Mouse (Mus musculus) kidney, postnatal 4 days (tissue): Measurements from ENCODE around the gene Tapbp.
"Not testable (repeated sequence)": the region's sequence is repeated elsewhere in the genome, so short reads cannot be mapped to it uniquely, and the experiment has no call there.

Experiments used
- DNase-seq, 2 experiments: peaks; one replicate each; pipeline ENCODE4 v3.0.0; 2021; ENCODE audit warnings: mixed read lengths in 2 of 2

The Tapbp gene

DNA sequence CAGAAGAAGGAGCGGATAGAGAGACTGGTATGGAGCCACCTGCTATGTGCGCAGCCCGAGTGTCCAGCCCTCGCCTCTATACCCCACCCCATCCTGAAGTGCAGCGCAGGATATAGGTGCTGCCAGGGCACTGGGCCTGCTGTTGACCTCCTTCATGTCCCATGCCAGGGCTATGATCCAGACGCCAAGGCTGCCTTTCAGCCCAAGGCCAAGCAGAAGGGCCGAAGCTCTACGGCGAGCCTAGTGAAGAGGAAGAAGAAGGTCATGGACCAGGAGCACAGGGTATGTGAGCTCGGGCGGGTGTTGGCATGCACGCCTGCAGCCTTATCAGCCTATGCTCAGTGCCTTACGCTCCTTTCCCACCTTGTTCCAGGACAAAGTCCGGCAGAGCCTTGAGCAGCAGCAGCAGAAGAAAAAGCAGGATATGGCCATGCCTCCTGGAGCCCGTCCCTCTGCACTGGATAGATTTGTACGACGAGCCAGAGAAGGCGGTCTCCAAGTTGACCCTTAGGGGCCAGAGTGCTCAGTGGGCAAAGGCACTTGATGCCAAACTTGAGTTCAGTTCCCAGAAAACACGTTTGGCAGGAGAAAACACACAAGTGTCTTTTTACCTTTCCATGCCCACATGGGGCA lies 33.3 kb downstream of the Tapbp start:
- DNase-seq: no peak

DNA sequence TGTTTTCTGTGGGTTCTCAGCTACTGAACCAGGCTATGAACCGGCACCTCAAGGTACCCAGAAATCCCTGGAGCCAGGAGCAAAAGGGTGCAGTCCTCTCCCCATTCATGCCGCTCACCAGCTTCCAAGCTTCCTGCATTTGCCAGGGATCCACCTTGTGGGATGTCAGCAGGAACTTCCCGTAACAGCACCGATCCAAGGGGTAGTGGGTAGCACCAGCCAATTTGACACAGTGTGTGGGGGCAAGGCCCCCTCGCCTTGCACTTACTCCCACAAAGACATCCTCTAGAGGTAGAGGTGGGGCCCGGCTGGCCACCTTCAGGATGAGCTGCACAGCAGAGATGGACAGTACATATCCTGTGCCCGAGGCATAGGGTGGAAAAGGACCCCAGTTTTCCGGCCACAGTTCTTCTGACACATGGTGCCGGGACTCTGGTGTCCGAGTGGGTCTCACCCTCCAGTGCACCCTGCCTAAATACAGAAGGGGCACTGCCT lies 34.5 kb downstream of the Tapbp start:
- no peak for DNase-seq

DNA sequence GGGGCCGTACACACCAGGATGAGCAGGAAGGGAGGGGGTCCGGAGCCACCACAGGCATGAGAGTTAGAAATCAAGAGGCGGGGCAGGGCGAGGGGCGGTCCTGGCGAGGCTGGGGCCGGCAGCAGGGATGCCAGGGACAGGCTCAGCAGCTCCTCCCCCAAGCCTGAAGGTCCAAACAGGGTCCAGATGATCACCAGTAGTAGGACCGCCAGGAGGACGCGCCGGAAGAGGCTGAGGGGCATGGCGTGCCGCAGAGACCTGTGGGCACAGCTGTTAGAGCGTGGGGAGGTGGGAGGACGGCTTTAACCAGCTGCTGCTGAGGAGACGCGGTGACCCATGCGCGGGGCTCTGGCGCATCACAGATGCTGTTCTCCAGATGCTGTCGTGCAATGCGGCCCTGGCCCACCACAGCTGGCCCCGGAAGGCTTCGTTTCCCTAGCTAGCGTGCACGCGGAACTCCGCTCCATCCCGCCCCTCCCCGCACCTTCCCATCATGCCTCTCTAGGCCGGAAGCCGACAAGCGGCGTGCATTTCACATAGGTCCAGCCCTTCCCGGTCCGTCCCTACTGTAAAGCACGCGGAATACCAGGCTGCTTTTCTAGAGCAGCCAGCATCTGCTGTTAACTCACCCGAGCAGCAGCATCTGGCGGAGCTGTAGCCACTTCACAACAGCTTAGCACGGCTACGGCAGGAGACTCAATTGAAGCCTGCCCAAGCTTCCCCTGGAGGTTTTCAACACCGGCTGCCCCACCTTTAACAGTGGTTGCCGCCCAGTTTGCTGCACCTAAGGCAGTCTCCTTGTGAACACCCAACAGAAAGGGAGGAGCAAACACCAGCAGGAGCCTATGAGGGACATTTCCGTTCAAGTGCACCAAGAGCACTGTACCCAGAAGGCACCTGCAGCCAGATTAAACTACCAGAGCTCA lies 35.6 kb downstream of the Tapbp start, which contains the start of gene B3galt4:
B3galt4 (minus strand) TSS at position 468 of the 926 bp plus-strand sequence.
- peak; percentile 90 to 94 for DNase-seq

DNA sequence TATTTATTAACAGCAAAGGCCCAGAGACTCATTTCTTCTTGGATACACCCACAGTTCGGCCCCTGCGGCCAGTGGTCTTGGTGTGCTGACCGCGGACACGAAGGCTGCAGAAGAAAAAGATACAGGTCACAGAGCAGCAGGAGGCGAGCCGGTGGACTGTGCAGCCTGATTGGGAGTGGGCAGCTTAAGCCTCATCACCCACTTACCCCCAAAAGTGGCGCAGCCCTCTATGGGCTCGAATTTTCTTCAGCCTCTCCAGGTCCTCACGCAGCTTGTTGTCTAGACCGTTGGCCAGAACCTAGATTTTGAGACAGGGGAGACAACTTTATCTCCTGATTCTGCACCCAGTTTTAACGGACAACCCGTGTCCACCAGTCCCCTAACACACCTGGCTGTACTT lies 36.3 kb downstream of the Tapbp start:
- not testable (repeated sequence) for DNase-seq

DNA sequence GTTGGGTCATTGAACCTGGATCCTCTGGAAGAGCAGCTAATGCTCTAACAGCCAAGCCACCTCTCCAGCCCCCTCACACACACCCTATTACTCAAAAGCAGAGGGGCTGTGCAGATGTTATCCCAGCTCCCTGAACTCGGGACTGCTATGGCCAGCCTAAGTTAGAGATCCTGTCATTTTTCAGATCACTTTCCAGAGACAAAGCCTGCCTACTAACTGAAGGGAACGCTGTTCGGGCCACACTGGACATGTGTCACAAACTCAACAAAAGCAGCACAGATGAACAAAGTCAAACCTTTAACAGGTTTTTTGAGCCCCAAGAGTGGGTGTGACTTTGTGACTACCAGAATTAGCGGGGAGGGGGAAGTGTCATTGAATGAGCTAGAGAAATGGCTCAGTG lies 37.2 kb downstream of the Tapbp start:
- no peak for DNase-seq

DNA sequence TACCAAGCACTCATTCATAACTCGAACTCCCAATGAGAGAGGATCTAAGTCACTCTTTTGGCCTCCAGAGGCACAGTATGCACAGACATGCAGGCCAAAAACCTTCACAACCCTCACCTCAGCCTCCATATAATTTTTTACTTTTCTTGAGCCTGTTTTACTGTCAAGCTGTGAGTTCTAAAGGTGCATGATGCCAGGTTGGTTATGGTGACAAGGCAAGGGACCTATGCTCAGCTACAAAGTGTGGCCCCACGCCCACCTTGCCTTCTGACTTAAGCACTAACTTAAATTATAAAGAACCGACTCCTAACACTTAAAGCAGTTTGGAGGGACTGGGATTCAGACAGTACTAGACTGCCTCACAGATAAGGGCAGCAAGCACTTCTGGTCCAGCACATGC lies 37.6 kb downstream of the Tapbp start:
- no peak for DNase-seq

DNA sequence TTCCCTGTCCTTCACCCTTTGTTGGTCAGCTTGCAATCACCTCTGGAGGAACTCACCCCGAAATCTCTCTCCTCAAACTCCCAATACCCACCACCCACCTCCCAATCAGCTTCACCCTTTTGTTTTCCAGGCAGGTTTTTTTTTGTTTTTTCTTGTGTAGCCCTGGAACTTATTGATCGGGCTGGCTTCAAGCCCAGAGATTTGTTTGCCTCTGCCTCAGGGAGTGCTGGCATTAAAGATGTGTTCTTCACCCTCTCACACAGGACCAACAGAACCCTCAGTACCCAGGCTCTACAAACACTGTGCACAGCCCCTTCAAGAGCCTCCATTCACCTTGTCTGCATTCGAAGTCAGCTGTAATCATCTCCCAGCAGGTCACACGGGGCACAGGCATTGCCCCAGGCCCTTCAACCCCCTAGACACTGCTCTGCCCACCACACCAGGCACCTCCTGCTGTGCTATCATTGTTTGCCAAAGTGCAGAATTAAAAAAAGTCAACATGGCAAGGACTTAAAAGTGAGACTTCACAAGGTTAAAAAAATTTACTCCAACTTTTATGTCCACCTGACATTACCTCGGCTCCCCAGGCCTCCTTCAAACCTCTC lies 38.4 kb downstream of the Tapbp start:
- DNase-seq: no peak

DNA sequence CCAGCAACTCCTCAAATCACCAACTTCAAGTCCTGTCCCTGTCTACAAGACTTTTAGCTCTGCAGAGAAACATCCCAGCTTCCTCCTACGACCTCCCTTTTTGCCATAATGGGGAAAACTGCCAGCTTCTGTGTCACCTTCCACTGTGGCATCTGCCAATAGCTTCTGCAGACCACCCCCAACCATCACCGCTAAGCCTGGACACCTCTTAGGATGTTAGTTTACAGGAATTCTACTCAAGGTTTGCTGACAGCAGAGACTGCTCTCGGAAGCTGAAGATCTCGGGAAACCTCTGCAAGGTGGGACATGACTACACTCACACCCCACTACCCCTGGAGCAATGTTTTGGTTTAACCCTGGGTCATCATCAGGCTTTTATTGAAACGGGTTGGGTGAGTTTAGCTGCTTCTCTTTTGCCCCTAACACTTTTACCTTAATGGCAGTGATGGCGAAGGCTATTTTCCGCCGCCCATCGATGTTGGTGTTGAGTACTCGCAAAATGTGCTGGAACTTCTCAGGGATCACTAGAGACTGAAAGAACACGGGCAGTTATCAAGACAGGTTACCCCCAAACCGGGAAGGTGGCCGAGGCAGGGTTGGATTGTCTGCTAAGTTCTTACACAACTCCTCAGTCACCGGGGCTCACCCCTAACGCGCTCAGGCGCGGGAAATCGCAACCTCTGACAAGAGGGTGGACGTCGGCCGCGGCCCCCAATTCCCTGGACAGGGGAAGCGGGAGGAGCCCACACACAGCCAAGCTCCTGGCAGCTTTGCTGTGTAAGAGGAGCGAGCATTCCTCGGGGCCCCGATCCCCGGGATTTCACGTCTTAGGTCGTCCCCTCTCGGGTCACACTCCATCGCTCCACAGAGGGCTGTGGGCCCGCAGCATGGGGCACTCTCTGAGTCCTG lies 39.2 kb downstream of the Tapbp start:
- DNase-seq: no peak

DNA sequence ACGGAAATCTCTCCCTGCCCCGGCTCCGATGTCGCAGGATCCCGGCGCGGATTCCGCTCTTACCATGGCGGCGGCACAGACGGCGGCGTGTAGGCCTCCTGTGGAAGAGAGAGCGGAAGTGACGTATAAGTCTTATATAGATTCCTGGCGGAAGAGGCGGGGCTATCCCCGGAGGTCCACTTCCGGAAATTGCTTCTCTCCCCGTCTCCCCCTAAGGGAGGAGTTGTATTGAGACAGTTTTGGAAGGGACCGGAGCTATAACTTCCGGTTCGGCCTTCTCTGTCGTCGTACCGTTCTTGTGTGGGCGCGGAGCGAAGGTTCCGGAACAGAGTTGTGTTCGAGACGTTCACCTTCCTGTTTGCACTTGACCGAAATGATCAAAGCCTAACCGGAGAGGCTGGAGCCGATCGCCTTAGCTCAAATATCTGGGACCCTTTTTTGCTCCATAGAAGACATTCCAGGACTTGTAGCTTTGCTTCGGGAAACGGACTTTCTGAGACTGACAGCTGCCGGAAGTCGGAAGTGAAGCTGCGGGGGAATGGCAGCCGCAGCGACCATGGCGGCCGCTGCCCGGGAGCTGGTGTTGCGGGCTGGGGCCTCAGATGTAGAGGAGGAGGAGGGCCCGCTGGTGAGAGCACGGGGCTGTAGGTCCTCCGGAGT lies 40.0 kb downstream of the Tapbp start, which contains the start of the genes Vps52 and Rps18:
Vps52 (plus strand) TSS at position 258 of the 660 bp plus-strand sequence.
Rps18 (minus strand) TSS at position 447 of the 660 bp plus-strand sequence.
- peak; percentile 92 to 95 for DNase-seq

DNA sequence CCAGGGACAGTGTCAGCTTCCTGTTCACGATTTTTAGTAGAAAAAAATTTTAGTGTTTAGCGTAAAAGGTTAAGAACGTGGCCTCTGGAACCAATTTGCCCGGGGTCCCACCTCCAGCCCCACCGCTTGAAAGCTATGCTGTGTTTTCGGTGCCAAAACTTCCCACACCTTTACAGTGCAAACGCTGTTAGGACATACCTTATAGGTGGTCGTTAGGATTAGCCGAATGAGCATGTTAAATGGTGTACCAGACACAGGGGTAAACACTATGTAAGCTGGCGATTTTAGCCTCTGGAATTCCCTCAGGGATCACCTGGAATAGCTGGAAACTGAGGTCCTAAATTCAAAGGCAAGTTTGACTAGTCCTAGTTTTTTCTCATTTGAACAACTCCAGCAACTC lies 40.6 kb downstream of the Tapbp start:
- DNase-seq: no peak

DNA sequence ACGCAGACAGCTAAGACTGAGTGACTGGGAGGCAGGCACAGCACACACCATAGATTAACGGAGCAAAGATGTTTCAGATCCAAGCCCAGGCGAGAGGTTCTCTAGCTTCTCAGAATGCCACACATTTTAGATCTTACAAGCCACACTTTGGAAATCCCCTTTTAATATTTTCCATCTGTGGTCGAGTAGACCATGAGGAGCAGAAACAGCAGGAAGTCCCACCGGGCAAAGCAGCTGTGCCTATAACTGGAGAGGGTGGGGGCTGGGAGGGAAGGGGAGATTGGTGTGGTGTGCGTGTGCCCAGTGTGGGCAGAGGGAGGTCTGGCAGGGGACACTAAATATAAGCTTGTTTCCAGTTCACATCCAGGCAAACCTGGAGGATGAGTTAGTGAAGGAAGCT lies 41.8 kb downstream of the Tapbp start:
- no peak for DNase-seq

DNA sequence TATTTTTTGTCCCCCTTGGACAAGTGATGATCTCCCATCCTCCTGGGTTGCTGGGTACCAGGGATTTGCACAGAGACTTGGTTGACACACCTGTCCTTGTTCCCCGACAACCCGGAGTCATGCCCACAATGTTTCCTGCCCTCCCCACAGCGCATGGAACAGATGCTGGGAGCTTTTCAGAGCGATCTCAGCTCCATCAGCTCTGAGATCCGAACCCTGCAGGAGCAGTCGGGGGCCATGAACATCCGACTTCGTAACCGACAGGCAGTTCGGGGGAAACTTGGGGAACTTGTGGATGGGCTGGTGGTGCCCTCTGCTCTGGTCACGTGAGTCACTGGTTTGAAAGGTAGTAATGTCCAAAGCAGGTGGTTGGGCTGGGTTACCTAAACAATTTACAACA lies 42.8 kb downstream of the Tapbp start:
- no peak for DNase-seq

DNA sequence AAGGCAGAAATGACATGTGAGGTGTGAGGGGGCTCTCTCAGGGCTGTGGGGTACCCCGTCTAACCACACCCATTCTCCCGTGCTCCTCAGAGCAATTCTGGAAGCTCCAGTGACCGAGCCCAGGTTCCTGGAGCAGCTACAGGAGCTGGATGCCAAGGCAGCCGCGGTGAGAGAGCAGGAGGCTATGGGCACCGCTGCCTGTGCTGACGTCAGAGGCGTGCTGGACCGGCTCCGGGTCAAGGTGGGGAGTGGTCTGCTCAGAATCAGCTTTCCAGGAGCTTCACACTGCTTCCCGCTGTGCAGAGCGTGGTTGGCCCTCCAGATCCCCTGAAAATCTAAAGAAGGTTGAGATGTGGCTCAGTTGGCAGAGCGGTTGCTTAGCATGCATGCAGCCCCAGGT lies 43.4 kb downstream of the Tapbp start:
- no peak for DNase-seq

DNA sequence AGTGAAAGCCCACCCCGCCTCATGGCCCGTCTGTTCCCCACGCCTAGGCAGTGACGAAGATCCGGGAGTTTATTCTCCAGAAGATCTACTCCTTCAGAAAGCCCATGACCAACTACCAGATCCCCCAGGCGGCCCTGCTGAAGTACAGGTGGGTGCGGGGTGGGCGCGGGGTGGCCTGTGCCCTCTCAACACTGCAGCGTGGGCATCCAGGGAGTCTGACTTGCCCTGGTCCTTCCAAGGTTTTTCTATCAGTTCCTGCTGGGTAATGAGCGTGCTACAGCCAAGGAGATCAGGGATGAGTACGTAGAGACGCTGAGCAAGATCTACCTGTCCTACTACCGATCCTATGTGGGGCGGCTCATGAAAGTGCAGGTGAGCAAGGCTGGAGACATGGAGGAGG lies 44.2 kb downstream of the Tapbp start:
- no peak for DNase-seq

DNA sequence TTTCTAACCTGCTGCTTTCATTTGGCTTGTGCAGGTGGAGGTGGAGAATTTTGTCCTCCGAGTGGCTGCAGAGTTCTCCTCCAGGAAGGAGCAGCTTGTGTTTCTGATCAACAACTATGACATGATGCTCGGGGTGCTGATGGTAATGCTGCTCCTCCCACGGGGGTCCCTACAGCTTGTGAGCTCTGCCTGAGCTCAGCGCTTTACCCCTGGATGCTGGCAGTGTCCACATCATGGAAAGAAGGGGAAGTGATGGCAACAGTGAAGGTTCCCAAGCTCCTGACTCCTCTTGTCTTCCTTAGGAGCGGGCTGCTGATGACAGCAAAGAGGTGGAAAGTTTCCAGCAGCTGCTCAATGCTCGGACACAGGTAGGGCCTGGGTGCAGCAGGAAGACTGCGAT lies 47.2 kb downstream of the Tapbp start:
- DNase-seq: no peak

DNA sequence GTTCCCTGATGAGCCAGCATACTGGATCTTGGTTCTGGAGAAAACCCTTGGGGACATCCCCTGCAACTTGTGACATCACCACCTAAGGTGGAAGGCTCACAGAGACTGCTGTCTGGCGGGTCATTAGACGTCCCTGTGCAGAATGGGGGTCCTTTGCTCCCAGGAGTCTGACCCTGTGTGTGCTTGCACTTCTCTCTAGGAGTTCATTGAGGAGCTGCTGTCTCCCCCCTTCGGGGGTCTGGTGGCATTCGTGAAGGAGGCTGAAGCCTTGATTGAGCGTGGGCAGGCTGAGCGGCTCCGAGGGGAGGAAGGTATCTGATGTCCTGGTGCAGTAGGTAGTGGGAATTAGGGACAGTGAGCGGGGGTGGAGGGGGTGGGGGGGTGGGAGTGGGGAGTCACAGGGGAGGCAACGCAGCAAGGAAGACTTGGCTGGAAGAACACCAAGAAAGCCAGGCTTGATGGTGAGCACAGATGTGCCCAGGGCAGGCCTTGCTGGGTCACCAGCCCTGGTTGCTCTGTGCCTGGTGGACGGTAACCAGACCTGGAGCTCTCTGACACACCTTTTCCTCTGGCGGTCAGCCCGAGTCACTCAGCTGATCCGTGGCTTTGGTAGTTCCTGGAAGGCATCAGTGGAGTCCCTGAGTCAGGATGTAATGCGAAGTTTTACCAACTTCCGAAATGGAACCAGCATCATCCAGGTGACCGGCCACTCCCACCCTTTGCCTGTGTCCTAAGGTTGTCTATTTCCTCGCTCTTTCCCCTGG lies 49.6 kb downstream of the Tapbp start:
- no peak for DNase-seq

DNA sequence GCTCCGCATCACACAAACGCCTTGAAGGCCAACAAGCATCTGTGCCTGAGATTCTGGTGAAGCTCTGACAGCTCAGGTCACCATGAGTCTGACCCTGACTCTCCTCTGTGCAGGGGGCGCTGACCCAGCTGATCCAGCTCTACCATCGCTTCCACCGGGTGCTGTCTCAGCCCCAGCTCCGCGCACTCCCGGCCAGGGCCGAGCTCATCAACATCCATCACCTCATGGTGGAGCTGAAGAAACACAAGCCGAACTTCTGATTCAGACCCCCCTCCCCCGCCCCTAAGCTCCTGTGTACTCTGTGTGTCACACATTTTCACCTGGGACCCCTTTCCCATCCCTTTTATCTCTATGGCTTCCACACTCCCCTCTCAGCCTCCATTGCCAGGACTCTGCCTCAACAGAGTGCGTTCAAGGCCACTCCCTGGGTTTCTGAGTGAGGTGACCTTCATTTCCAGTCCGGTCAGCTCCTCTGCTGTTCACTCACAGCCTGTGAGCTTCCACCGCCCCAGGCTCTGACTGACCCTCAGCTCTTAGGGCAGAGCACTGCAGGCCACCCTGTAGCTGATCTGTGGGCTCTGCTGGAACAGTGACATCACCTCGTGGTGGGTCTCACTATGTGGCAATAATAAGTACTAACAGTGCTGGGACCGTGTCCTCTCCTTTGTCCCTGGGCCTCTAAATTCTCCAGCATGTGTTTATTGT lies 50.3 kb downstream of the Tapbp start:
- DNase-seq: no peak

DNA sequence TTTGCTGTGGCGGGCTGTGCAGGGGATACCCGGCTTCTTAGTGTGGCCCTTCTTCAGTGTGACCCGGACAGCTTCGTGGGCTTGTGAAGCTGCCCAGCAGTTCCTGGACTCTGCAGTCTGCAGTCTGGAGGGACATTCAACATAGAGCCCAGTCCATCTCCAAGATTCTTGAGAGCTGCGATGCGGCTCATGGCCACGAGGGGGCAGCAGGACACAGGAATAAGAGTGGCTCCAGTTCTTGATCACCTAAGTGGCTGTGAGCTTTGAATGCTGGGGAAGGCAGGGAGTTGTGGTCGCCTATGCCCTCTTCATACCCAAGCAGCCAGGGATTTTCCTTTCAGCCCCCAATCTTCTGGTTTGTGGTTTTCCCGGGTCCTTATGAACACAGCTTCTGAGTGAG lies 52.8 kb downstream of the Tapbp start:
- DNase-seq: peak; percentile 86 to 89

DNA sequence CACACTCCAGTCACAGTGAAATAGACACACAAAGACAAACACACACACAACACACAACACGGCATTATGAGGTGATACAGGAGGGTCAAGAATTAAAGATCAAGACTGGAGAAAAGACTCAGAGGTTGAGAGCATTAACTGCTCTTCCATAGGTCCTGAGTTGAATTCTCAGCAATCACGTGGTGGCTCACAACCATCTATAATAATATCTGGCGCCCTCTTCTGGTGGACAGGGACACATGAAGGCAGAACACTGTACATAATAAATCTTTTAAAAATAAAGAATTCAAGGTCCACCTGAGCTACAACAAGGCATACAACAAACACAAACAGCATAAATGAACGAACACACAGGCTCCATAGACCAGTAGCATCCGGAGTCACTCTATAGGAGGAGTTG lies 53.2 kb downstream of the Tapbp start:
- DNase-seq: no peak

DNA sequence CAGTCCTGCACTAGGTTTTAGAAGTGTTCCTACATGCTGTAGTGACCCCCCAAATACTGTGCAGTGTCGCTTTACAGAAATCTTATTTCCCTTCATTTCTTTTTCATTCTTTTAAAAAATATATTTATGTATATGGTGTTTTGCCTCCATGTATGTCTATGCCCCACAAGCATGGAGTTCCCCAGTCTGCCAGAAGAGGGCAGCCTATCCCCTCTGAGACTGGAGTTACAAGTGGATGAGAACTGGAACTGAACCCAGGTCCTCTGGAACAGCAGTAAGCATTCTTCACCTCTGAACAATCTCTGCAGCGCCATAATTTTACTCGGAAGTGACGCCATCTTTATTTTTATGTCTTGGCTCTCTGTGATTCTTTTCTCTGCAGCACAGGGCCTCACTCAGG lies 53.7 kb downstream of the Tapbp start:
- no peak for DNase-seq
